Mouse (Mus musculus) testis, adult 2 months (tissue): ENCODE results near the gene Slc38a6.

Source experiments
- CTCF ChIP-seq: fragments of 200-500 bp; IDR thresholded peaks from 2 replicates; pipeline ENCODE4 v1.5.1; 2012; ENCODE audit warnings: low read depth, mild to moderate bottlenecking, inconsistent platforms, low read length, moderate library complexity; ENCODE audit not compliant: control insufficient read depth, insufficient read depth, insufficient replicate concordance
- POLR2A ChIP-seq: fragments of 200-500 bp; IDR thresholded peaks from 2 replicates; pipeline ENCODE4 v1.6.1; 2012; ENCODE audit warnings: low read depth, mild to moderate bottlenecking, inconsistent platforms, low read length, moderate library complexity; ENCODE audit not compliant: control insufficient read depth

DNA sequence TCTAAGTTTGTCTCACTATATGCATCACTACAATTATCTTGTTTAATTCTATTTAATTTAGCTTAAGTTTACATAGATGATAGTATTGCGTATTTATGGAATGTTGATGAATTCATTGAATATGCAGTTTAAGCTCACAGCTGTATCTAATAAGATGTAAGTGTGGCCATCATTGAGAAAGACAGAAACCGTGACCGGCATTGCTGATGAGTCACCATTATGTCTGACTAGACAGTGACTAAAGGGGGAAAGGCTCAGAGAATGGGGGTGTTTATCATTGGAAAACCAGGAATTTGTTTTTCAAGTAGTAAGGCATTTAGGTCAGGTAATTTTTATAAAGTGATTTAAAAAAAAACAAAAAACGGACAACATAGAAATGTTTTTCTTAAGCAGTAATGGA, 21.2 kb downstream of the Slc38a6 start:
- TF ChIP-seq CTCF (no peak), POLR2A (no peak)
